Mouse (Mus musculus): ENCODE measurements around the gene Cyp1a2. TPM values are rescaled to one million over a fixed set of nuclear protein-coding genes. Genes with fewer than 3 reads are reported as not detected.
A peak's percentile ranks its signal among the peaks of the same experiment; 100 is the strongest.

Gene Cyp1a2
- polyA plus RNA-seq, 1 experiment from 2014 or later: 0.10 TPM

DNA sequence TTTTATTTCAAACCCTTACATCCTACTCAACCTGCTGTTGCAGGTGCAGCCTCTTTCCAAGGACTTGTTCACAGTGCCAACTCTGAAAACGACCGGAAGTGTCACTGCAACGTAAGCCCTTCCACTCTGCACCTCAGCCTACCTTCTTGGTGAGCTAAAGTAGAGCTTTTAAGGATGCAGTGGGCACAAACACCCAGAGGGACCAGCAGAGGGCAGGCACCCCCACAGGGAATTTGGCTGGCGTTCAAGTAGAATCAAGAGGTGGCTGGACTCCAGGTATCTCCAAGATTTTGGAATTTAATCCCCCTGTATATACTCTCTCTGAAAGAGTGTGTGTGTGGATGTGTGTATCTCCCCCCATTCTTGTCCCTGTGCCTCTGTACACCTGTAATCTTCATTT lies 25.7 kb downstream of the Cyp1a2 start:
- H3K4me1 ChIP-seq (replicated peaks): peaks cover 31% of the 10 kb centered on the region
- WGBS (ENCODE audit: insufficient replicate concordance): 53% methylated on average over 4 of the region's 4 CpGs

DNA sequence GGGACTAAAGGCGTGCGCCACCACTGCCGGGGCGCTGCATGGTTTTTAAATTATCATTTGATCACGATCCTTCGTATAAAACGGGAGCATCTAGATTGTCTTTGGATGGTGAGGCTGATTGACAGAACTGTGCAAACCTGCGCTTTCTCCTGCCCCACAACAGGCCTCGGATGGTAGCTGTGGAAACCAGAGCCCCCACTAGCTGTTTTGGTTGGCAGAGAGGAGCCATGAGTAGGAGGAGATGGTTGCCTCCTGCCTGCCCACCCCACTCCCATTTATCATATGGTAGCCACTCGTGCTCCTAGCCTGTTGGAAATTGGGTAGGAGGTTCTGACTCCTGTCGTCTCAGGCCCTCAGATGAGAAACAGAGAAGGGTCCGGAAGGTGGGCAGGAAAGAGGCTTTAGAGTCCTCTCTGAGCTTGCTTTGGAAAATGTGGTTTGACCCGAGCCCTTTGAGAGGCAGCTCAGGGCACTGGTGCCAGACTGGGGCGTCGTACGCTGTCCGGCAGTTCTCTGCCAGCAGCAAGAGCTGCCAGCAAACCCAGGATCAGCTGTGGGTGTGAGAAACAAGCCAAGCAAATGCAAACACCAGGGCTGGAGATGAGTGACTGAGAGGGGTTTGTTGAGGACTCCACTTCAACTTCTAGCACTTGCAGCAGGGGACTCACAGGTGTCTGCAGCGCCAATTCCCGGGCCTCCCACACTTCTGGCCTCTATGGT lies 26.7 kb downstream of the Cyp1a2 start:
- WGBS (ENCODE audit: insufficient replicate concordance): 77% methylated on average over 19 of the region's 19 CpGs
- no peak overlapping the region for H3K4me2 ChIP-seq
- H3K36me3 ChIP-seq: no peaks in the 10 kb centered on the region
- DNase-seq (no peak), ATAC-seq (ENCODE audit: low read depth) (no peak)
- no peak overlapping the region for H3K27ac ChIP-seq
- H3K9ac ChIP-seq: no peak overlapping the region
- H3K9me3 ChIP-seq (replicated peaks): no peaks in the 10 kb centered on the region
- H3K27me3 ChIP-seq: no peaks in the 10 kb centered on the region
- peaks cover 36% of the 10 kb centered on the region for H3K4me1 ChIP-seq (replicated peaks)
- H3K4me3 ChIP-seq (replicated peaks): no peak overlapping the region

More for the DNA sequence above, 25.7 kb downstream of the Cyp1a2 start:
- no peak for DNase-seq
- Histone ChIP-seq H3K27ac (no peak overlapping the region), H3K4me3 (replicated peaks) (no peak overlapping the region), H3K9me3 (replicated peaks) (no peaks in the 10 kb centered on the region), H3K4me2 (no peak overlapping the region), H3K36me3 (no peaks in the 10 kb centered on the region), H3K9ac (no peak overlapping the region), H3K27me3 (no peaks in the 10 kb centered on the region)
- ATAC-seq (ENCODE audit: low read depth): no peak

DNA sequence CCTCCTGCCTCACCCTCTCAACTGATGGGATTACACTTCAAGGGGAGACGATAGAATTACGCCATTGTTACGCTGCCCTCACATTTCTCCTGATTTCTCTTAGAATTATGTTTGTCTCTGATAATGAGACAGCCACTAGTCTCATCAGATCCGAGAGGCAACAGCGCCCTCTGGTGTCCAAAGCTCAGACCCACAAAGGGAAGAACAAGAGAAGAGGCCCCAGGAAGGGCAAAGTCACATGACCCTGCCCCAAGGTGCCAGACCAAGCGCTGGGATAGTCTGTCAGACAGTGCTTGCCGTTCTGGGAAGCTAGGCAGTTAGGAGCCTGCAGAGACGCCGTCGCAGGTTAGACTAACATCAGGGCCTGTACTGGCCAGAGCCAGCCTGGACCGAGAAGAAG lies 27.8 kb downstream of the Cyp1a2 start:
- Histone ChIP-seq H3K9ac (peak overlapping the region; percentile 36), H3K27me3 (no peaks in the 10 kb centered on the region), H3K36me3 (no peaks in the 10 kb centered on the region), H3K9me3 (replicated peaks) (no peaks in the 10 kb centered on the region), H3K4me3 (replicated peaks) (peak overlapping the region; percentile 13), H3K4me1 (replicated peaks) (peaks cover 38% of the 10 kb centered on the region), H3K4me2 (peak overlapping the region; percentile 50), H3K27ac (no peak overlapping the region)
- ATAC-seq (ENCODE audit: low read depth) (peak; percentile 50), DNase-seq (peak; percentile 85)
- WGBS (ENCODE audit: insufficient replicate concordance): 2% methylated on average over 11 of the region's 11 CpGs

DNA sequence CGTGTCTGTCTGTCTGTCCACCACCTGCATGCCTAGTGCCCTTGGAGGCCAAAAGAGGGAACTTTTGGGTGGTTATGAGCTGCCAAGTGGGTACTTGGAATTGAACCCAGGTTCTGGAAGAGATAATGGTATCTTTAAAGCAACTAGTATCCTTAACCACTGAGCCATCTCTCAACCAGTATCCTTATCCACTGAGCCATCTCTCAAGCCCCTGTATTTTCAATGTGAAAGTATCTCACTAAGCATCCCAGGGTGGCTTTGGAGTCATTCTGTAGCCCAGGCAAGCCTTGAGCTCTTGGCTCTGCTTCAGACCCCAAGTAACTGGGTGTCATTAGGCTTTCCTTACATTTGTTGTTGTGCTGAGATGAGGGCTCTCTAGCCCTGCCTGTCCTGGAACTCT lies 28.5 kb downstream of the Cyp1a2 start:
- 84% methylated on average over 1 of the region's 1 CpGs for WGBS (ENCODE audit: insufficient replicate concordance)
- ATAC-seq (ENCODE audit: low read depth): no peak

DNA sequence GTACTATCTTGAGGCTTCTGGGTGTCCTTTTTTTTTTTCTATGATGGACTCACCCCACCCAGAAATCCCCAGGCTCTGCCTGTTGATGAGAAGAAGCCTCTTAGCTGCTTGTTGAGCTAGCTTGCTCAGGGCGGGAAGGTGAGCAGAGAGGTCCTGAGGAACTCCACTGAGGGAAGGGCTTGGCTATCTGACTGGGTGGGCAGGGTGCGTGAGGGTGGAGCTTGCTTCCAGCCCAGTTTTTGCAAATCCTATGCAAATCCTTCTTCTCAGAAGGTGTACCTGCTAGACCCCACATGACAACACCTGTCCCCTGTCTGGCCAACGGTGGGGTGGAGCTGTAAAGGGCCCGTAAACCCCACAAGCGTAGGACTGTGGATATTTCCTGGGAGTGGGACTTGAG lies 30.2 kb downstream of the Cyp1a2 start, which contains the start of gene Csk:
TSS of gene Csk (minus strand) at position 349 of the 400 bp plus-strand sequence.
- DNase-seq: no peak
- Histone ChIP-seq H3K9me3 (replicated peaks) (no peaks in the 10 kb centered on the region), H3K36me3 (no peaks in the 10 kb centered on the region), H3K9ac (no peak within 1 kb of the TSS), H3K4me2 (no peak within 1 kb of the TSS), H3K4me3 (replicated peaks) (no peak within 1 kb of the TSS), H3K27me3 (no peaks in the 10 kb centered on the region), H3K4me1 (replicated peaks) (peaks cover 35% of the 10 kb centered on the region), H3K27ac (no peak within 1 kb of the TSS; the same call in 1 of the 2 replicates)
- WGBS (ENCODE audit: insufficient replicate concordance): 66% methylated on average over 5 of the region's 5 CpGs
- no peak for ATAC-seq (ENCODE audit: low read depth)

More for the DNA sequence above, 28.5 kb downstream of the Cyp1a2 start:
- no peak for DNase-seq
- H3K4me3 ChIP-seq (replicated peaks): no peak overlapping the region
- H3K27me3 ChIP-seq: no peaks in the 10 kb centered on the region
- H3K4me2 ChIP-seq: no peak overlapping the region
- H3K27ac ChIP-seq: no peak overlapping the region
- H3K4me1 ChIP-seq (replicated peaks): peaks cover 36% of the 10 kb centered on the region
- H3K9me3 ChIP-seq (replicated peaks): no peaks in the 10 kb centered on the region
- H3K36me3 ChIP-seq: no peaks in the 10 kb centered on the region
- H3K9ac ChIP-seq: no peak overlapping the region

DNA sequence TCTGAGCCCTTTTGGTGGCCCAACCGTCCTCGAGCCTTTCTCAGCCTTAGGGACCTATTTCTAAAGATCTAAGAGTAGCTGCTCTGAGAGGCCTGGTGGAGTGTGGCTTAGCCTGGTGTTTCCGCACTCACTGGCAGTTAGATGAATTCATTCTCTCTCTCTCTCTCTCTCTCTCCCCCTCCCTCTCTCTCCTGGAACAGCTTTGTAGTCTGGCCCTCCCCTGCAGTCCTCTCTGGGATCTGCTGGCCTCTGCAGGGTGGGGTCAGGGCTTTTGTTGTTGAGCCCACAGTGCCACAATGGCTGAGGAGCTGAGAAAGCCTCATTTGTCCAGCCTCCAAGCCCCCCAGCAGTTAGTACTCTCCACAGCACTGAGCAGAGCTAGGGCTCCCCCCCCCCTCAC lies 30.6 kb downstream of the Cyp1a2 start:
- Histone ChIP-seq H3K9me3 (replicated peaks) (no peaks in the 10 kb centered on the region), H3K36me3 (no peaks in the 10 kb centered on the region), H3K27ac (no peak overlapping the region; the same call in 1 of the 2 replicates), H3K9ac (no peak overlapping the region), H3K4me1 (replicated peaks) (peaks cover 37% of the 10 kb centered on the region), H3K4me2 (no peak overlapping the region), H3K27me3 (no peaks in the 10 kb centered on the region), H3K4me3 (replicated peaks) (no peak overlapping the region)
- ATAC-seq (ENCODE audit: low read depth) (no peak), DNase-seq (no peak)
- 64% methylated on average over 3 of the region's 3 CpGs for WGBS (ENCODE audit: insufficient replicate concordance)

DNA sequence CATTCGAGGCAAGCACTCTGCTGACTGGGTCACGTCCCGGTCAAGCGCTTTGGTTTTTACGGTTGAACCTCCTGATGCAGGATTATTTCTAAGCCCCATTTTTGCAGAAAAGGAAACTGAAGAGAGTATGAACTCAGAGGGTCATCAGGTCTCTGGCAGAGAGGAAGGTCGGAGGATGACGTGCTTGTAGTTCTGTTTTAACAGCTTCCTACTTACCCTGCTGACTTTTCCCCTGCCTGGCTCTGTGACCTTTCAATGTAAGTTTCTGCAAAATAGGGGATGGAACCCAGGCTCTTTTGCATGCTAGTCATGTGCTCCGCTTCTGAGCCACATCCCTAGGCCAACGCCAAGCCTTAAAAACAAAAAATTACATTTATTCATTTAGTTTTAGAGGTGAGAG lies 31.2 kb downstream of the Cyp1a2 start:
- H3K9me3 ChIP-seq (replicated peaks): no peaks in the 10 kb centered on the region
- H3K4me3 ChIP-seq (replicated peaks): no peak overlapping the region
- H3K27ac ChIP-seq: no peak overlapping the region; the same call in 1 of the 2 replicates
- no peaks in the 10 kb centered on the region for H3K36me3 ChIP-seq
- no peak for DNase-seq
- H3K4me1 ChIP-seq (replicated peaks): peaks cover 40% of the 10 kb centered on the region
- WGBS (ENCODE audit: insufficient replicate concordance): 66% methylated on average over 9 of the region's 9 CpGs
- no peak overlapping the region for H3K4me2 ChIP-seq
- no peaks in the 10 kb centered on the region for H3K27me3 ChIP-seq
- no peak overlapping the region for H3K9ac ChIP-seq
- no peak for ATAC-seq (ENCODE audit: low read depth)

DNA sequence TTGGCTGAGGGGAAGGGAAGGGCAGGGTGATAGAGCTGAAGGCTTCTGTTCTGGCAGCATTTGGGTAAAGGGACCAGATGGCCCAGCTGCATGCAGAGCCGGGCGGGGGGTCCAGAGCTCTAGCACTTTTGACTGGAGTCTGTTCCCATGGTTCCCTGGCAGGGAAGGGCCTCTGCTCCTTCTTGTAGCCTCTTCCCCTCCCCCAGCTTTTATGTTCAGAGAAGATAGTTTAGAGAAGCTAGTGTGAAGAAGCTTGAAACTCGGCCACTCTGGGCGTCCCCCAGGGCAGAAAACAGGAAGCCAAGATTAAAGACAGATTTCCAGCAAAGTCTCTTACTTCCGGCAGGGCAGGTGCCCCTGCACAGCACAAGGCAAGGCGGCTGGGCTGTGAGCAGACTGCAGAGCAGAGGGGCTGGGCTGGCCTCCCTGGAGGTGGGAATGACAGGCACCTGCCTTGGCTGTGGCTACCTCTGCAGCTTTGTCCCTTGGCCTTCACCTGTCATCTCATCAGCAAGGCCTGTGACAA lies 32.7 kb downstream of the Cyp1a2 start:
- Histone ChIP-seq H3K4me3 (replicated peaks) (no peak overlapping the region), H3K36me3 (no peaks in the 10 kb centered on the region), H3K4me2 (no peak overlapping the region), H3K9ac (no peak overlapping the region), H3K4me1 (replicated peaks) (peaks cover 50% of the 10 kb centered on the region), H3K9me3 (replicated peaks) (no peaks in the 10 kb centered on the region), H3K27ac (peak overlapping the region; percentile 71), H3K27me3 (no peaks in the 10 kb centered on the region)
- WGBS (ENCODE audit: insufficient replicate concordance): 13% methylated on average over 6 of the region's 6 CpGs
- DNase-seq (no peak), ATAC-seq (ENCODE audit: low read depth) (peak; percentile 6; the same call in 1 of the 2 replicates)

DNA sequence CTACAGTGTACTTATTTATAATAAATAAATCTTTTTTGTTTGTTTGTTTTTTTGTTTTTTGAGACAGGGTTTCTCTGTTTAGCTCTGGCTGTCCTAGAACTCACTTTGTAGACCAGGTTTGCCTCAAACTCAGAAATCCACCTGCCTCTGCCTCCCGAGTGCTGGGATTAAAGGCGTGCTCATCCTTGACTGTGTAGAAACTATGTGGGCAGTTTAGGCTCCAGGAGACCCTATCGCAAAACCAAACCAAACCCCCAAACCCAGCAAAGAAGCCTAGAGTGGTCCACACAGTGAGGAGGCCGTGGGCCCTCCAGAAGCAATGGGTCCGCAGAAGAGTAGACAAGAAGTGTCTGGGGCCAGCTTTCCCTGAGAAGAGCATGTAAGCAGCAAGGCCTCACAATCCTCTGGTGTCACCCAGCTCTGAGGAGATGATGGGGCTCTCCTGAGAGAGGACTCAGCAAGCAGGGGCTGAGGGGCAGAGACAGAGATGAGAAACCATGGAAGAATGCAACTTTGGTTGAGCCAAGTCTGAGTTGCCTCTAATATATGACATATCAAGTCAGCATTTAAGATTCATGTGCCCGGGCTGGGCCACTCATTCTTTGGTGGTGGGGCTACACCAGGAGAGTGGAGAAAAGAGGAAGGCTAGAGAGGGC lies 33.2 kb downstream of the Cyp1a2 start:
- Histone ChIP-seq H3K27me3 (no peaks in the 10 kb centered on the region), H3K9ac (no peak overlapping the region; the same call in 1 of the 2 replicates), H3K27ac (peak overlapping the region; percentile 71), H3K9me3 (replicated peaks) (no peaks in the 10 kb centered on the region), H3K36me3 (no peaks in the 10 kb centered on the region), H3K4me2 (no peak overlapping the region), H3K4me3 (replicated peaks) (no peak overlapping the region), H3K4me1 (replicated peaks) (peaks cover 49% of the 10 kb centered on the region)
- WGBS (ENCODE audit: insufficient replicate concordance): 67% methylated on average over 6 of the region's 6 CpGs
- DNase-seq (no peak), ATAC-seq (ENCODE audit: low read depth) (no peak)

DNA sequence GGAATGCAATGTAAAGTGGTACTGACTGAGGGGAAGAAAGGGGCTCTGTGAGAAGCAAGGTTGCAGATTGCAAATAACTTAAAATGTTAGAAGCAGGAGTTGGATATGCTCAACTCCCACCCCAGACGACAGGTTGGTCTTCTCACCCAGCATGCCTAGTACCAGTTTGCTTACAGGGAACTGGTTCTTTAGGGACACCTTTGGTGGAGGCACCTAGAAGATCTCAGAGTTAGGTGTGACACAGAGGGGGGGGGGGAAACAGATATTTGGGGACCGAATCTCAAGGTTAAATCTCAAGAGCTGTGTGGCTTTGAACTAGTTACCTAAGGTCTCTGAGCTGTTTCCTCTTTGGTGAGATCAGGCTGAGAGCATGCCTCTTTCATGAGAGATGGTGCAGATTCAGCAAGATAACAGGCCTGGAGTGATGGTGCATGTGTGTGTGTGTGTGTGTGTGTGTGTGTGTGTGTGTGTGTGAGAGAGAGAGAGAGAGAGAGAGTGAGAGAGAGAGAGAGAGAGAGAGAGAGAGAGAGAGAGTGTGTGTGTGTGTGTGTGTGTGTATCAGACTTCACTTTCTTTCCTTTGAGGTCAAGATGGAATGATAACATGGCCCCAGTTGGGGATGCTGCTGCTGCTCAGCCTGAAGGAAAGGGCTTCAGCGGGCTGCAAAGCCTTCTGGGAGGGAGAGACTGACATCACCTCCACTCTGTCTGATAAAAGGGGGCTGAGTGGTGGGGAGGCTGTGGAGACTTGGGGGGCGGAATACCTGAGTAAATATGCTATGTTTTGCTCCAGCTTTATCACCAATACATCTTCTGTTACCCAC lies 36.0 kb downstream of the Cyp1a2 start:
- H3K4me2 ChIP-seq: 0 out of 2 replicates have a peak overlapping the region, but pooled peaks have one; percentile 0
- H3K27me3 ChIP-seq: no peaks in the 10 kb centered on the region
- no peak for DNase-seq
- no peaks in the 10 kb centered on the region for H3K9me3 ChIP-seq (replicated peaks)
- 0 out of 2 replicates have a peak overlapping the region, but pooled peaks have one; percentile 2 for H3K9ac ChIP-seq
- no peak overlapping the region for H3K4me3 ChIP-seq (replicated peaks)
- ATAC-seq (ENCODE audit: low read depth): no peak
- H3K36me3 ChIP-seq: no peaks in the 10 kb centered on the region
- 23% methylated on average over 4 of the region's 4 CpGs for WGBS (ENCODE audit: insufficient replicate concordance)
- H3K27ac ChIP-seq: peak overlapping the region; percentile 72
- H3K4me1 ChIP-seq (replicated peaks): peaks cover 71% of the 10 kb centered on the region
